Mouse (Mus musculus) urinary bladder, postnatal 14 days (tissue): Measurements from ENCODE around the gene Rnf10.

ENCODE experiments used
- DNase-seq: peaks from one replicate; pipeline ENCODE4 v3.0.0; 2021; ENCODE audit warnings: low spot score

Gene Rnf10

GRCm38 (mm10) chr5:115235323-115235771 lies 37.4 kb downstream of the Rnf10 start:
- peak; percentile 62 for DNase-seq

- no peak for DNase-seq
These were observed 38.2 kb downstream of the Rnf10 start for GRCm38 (mm10) chr5:115234519-115234918.

GRCm38 (mm10) chr5:115233031-115233780 lies 39.5 kb downstream of the Rnf10 start:
- no peak for DNase-seq

GRCm38 (mm10) chr5:115232516-115232915 lies 40.2 kb downstream of the Rnf10 start:
- no peak for DNase-seq

GRCm38 (mm10) chr5:115231552-115232120 lies 41.1 kb downstream of the Rnf10 start:
- no peak for DNase-seq

GRCm38 (mm10) chr5:115230830-115231551 lies 41.7 kb downstream of the Rnf10 start:
- DNase-seq, result no peak

- no peak for DNase-seq
These were observed 50.2 kb downstream of the Rnf10 start for GRCm38 (mm10) chr5:115222485-115222884.

- no peak for DNase-seq
These were observed 51.6 kb downstream of the Rnf10 start for GRCm38 (mm10) chr5:115220931-115221640.

GRCm38 (mm10) chr5:115217998-115218397 lies 54.7 kb downstream of the Rnf10 start:
- no peak for DNase-seq

- no peak for DNase-seq
These were observed 57.2 kb downstream of the Rnf10 start for GRCm38 (mm10) chr5:115215273-115216185.

- no peak for DNase-seq
These were observed 57.8 kb downstream of the Rnf10 start for GRCm38 (mm10) chr5:115214864-115215263.

GRCm38 (mm10) chr5:115212861-115213260 lies 59.8 kb downstream of the Rnf10 start:
- no peak for DNase-seq

GRCm38 (mm10) chr5:115212451-115212850 lies 60.2 kb downstream of the Rnf10 start:
- DNase-seq, result no peak

GRCm38 (mm10) chr5:115210380-115210779 lies 62.3 kb downstream of the Rnf10 start:
- no peak for DNase-seq

GRCm38 (mm10) chr5:115208601-115209000 lies 64.1 kb downstream of the Rnf10 start:
- no peak for DNase-seq

- no peak for DNase-seq
These were observed 64.8 kb downstream of the Rnf10 start for GRCm38 (mm10) chr5:115207892-115208291.

GRCm38 (mm10) chr5:115207244-115207643 lies 65.5 kb downstream of the Rnf10 start:
- DNase-seq, result no peak

- DNase-seq, result no peak
These were observed 68.0 kb downstream of the Rnf10 start for GRCm38 (mm10) chr5:115204562-115205311.

GRCm38 (mm10) chr5:115203735-115204561 lies 68.8 kb downstream of the Rnf10 start:
- DNase-seq, result no peak
